Mouse (Mus musculus) heart, embryonic 11.5 days (tissue): ENCODE results near the gene Ovch2. TPM values are rescaled to one million over a fixed set of nuclear protein-coding genes. Genes with fewer than 3 reads are reported as not detected.

Experiments
- ATAC-seq: fragments of 200-750 bp; cut with Nextera tagmentation; replicated peaks from 2 replicates; pipeline ENCODE4 v1.8.0; 2017; ENCODE audit warnings: moderate library complexity; ENCODE audit not compliant: insufficient number of reproducible peaks, low FRiP score, low TSS enrichment
- H3K27ac ChIP-seq: fragments of 300-500 bp; sonication (generic); 2 replicates; pipeline ENCODE4 v1.5.1; 2014; ENCODE audit warnings: mild to moderate bottlenecking, low read depth, low read length
- H3K27me3 ChIP-seq: fragments of 300-500 bp; sonication (generic); 2 replicates; pipeline ENCODE4 v1.6.1; 2014; ENCODE audit warnings: mild to moderate bottlenecking, low read length, mixed read lengths; ENCODE audit not compliant: control insufficient read depth, insufficient read depth
- H3K36me3 ChIP-seq: fragments of 300-500 bp; sonication (generic); 2 replicates; pipeline ENCODE4 v1.6.1; 2014; ENCODE audit warnings: mild to moderate bottlenecking, low read length, moderate library complexity, mixed read lengths; ENCODE audit not compliant: control insufficient read depth, insufficient read depth
- H3K4me1 ChIP-seq: fragments of 300-500 bp; sonication (generic); 2 replicates; pipeline ENCODE4 v1.6.1; 2014; ENCODE audit warnings: low read length; ENCODE audit not compliant: control insufficient read depth, insufficient read depth
- H3K4me2 ChIP-seq: fragments of 300-500 bp; sonication (generic); 2 replicates; pipeline ENCODE4 v1.6.1; 2014; ENCODE audit warnings: mild to moderate bottlenecking, moderate library complexity
- H3K4me3 ChIP-seq: fragments of 300-500 bp; sonication (generic); 2 replicates; pipeline ENCODE4 v1.5.1; 2014; ENCODE audit warnings: low read depth, low read length
- H3K9ac ChIP-seq: fragments of 300-500 bp; sonication (generic); 2 replicates; pipeline ENCODE4 v1.6.1; 2014; ENCODE audit warnings: mild to moderate bottlenecking, low read depth, low read length, moderate library complexity
- H3K9me3 ChIP-seq: fragments of 300-500 bp; sonication (generic); replicated peaks from 2 replicates; pipeline ENCODE4 v1.6.1; 2016; ENCODE audit warnings: low read length; ENCODE audit not compliant: control insufficient read depth
- WGBS: fragments of 180-500 bp; shearing (Covaris S2); extraction: QIAGEN DNeasy Blood & Tissue Kit; methylation state at CpG from one replicate; pipeline ENCODE4 v1.1.7; 2014; ENCODE audit not compliant: insufficient replicate concordance; 5-methylcytosine and 5-hydroxymethylcytosine counted together
- polyA plus RNA-seq: library from polyadenylated mRNA; unstranded; fragments of >200 nt; fragmentation: Nextera tagmentation; extraction: Ambion mirVana; gene quantifications from 2 replicates; pipeline ENCODE4 v1.2.1, GENCODE M21; 2014

Gene Ovch2
- polyA plus RNA-seq, 1 experiment from 2014 or later = not detected

DNA sequence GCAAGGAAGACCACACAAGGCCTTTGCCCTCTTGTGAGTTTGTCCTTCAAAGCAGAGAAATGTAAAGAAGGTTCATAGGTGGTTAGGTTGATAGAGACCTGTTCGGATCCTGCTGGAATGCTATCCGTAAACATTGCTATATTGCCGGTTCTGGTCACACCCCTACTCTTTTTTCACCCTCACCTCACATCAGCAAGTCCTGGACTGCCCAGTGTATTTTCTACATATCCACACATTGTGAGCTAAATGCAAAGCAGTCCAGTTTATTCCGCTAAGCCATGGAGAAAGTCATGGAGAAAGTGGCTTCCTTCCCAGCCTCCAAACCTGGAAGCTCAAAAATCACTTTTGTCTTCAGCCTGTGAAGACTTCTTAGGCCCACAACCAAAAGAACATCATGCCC is 51.3 kb downstream of the Ovch2 start:
- Histone ChIP-seq H3K4me3 (no peak overlapping the region), H3K4me1 (no peaks in the 10 kb centered on the region), H3K4me2 (no peak overlapping the region), H3K27ac (no peak overlapping the region), H3K9me3 (no peaks in the 10 kb centered on the region), H3K9ac (no peak overlapping the region), H3K27me3 (no peaks in the 10 kb centered on the region), H3K36me3 (no peaks in the 10 kb centered on the region; the same call in 1 of the 2 replicates)
- WGBS = 89% methylated on average over 4 of the region's 4 CpGs
- no peak for ATAC-seq

- H3K9ac ChIP-seq = no peak overlapping the region
Observed at GRCm38 (mm10) chr7:107749270-107749669, 51.7 kb downstream of the Ovch2 start.

DNA sequence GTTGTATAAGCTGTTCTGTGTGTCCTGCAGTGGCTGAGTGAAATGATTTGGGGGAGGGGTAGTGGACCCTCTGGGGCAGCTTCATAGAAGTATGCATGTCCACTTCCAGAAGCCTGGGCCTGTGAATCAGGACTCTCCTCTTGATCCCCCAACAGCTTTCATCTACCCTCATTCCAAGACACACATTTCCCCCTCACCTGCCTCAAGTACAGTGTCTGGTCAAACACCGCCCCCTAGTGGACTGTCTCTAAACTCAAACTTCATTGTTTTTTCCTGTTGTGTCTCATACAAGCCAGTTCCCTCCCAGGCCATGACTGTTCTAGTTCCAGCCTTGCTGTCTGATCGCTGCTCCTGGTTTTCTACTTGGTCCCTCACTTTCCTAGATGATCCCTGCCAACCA is 53.1 kb downstream of the Ovch2 start:
- ATAC-seq = no peak
- no peaks in the 10 kb centered on the region for H3K27me3 ChIP-seq
- peaks cover under 1% of the 10 kb centered on the region; the same call in 1 of the 2 replicates for H3K36me3 ChIP-seq
- no peak overlapping the region for H3K9ac ChIP-seq
- H3K4me3 ChIP-seq = no peak overlapping the region
- no peaks in the 10 kb centered on the region for H3K9me3 ChIP-seq
- H3K4me2 ChIP-seq = no peak overlapping the region
- WGBS = 18% methylated on average over 2 of the region's 2 CpGs
- H3K27ac ChIP-seq = no peak overlapping the region
- H3K4me1 ChIP-seq = no peaks in the 10 kb centered on the region

More at GRCm38 (mm10) chr7:107749270-107749669, 51.7 kb downstream of the Ovch2 start:
- 8% methylated on average over 3 of the region's 3 CpGs for WGBS
- no peak overlapping the region for H3K4me2 ChIP-seq
- no peak overlapping the region for H3K27ac ChIP-seq
- no peaks in the 10 kb centered on the region for H3K9me3 ChIP-seq
- no peaks in the 10 kb centered on the region for H3K27me3 ChIP-seq
- no peak for ATAC-seq
- no peaks in the 10 kb centered on the region for H3K4me1 ChIP-seq
- no peak overlapping the region for H3K4me3 ChIP-seq
- no peaks in the 10 kb centered on the region; the same call in 1 of the 2 replicates for H3K36me3 ChIP-seq

DNA sequence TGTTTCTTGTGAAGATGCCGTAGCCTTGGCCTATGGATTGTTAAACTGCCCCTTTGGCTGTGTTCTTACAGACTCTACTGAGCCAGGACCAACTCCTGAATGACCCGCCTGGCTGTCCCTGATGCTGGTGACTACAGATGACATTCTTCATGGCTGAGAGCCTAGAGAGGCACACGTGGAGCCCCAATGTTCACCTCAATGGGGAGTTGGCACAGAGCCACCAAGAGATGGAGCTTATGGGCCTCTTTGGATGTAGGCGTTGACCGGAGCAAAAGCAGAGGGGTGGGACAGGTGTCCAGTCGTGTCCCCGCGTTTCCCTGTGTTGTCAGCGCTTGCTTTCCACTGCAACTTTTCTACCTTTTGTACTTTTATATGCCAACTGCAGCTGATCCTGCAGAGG is 53.5 kb downstream of the Ovch2 start:
- peaks cover 2% of the 10 kb centered on the region; the same call in 1 of the 2 replicates for H3K36me3 ChIP-seq
- no peak overlapping the region for H3K27ac ChIP-seq
- H3K4me3 ChIP-seq = no peak overlapping the region
- no peaks in the 10 kb centered on the region for H3K9me3 ChIP-seq
- no peak overlapping the region for H3K4me2 ChIP-seq
- no peaks in the 10 kb centered on the region for H3K4me1 ChIP-seq
- no peak for ATAC-seq
- H3K27me3 ChIP-seq = no peaks in the 10 kb centered on the region
- 81% methylated on average over 9 of the region's 9 CpGs for WGBS
- no peak overlapping the region for H3K9ac ChIP-seq

- Histone ChIP-seq H3K9me3 (no peaks in the 10 kb centered on the region), H3K36me3 (peaks cover 4% of the 10 kb centered on the region; the same call in 1 of the 2 replicates), H3K9ac (no peak overlapping the region), H3K4me3 (no peak overlapping the region), H3K4me1 (no peaks in the 10 kb centered on the region), H3K27me3 (no peaks in the 10 kb centered on the region), H3K27ac (no peak overlapping the region), H3K4me2 (no peak overlapping the region)
- 85% methylated on average over 8 of the region's 8 CpGs for WGBS
- ATAC-seq = no peak
Observed at GRCm38 (mm10) chr7:107746036-107746435, 55.0 kb downstream of the Ovch2 start.

DNA sequence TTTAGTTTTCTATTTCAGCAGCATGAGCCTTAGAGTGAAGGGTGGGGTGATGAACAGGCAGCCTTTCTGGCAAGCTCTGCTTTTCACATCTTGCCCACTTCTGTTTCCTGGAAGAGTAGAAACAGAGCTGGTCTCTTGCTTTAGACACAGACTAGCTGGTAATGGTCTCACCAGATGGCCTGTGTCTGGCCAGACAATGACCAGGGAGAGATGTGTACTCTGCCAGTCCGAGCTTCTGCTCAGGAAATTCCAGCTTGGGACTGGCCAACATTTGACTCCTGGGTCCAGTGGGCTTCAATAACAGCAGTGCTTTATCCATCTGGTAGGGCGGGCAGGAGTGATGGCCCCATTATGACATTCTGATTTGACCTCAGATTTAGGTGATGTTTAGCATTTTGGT is 55.9 kb downstream of the Ovch2 start:
- peaks cover 4% of the 10 kb centered on the region; the same call in 1 of the 2 replicates for H3K36me3 ChIP-seq
- H3K4me2 ChIP-seq = no peak overlapping the region
- no peak overlapping the region for H3K4me3 ChIP-seq
- WGBS = 77% methylated on average over 2 of the region's 2 CpGs
- H3K27me3 ChIP-seq = no peaks in the 10 kb centered on the region
- H3K9me3 ChIP-seq = no peaks in the 10 kb centered on the region
- no peak overlapping the region for H3K27ac ChIP-seq
- H3K9ac ChIP-seq = 0 out of 2 replicates have a peak overlapping the region, but pooled peaks have one; percentile 16
- ATAC-seq = no peak
- no peaks in the 10 kb centered on the region for H3K4me1 ChIP-seq

- Histone ChIP-seq H3K36me3 (peaks cover 4% of the 10 kb centered on the region; the same call in 1 of the 2 replicates), H3K4me3 (no peak overlapping the region), H3K4me1 (no peaks in the 10 kb centered on the region), H3K27ac (no peak overlapping the region), H3K9me3 (no peaks in the 10 kb centered on the region), H3K9ac (no peak overlapping the region), H3K27me3 (no peaks in the 10 kb centered on the region), H3K4me2 (no peak overlapping the region)
- no peak for ATAC-seq
- WGBS = 79% methylated on average over 4 of the region's 4 CpGs
Observed at GRCm38 (mm10) chr7:107744454-107744853, 56.6 kb downstream of the Ovch2 start.

- no peaks in the 10 kb centered on the region for H3K4me1 ChIP-seq
- H3K27ac ChIP-seq = no peak overlapping the region
- no peak overlapping the region for H3K9ac ChIP-seq
- H3K9me3 ChIP-seq = no peaks in the 10 kb centered on the region
- peaks cover 4% of the 10 kb centered on the region; the same call in 1 of the 2 replicates for H3K36me3 ChIP-seq
- no peak for ATAC-seq
- H3K4me2 ChIP-seq = no peak overlapping the region
- H3K27me3 ChIP-seq = no peaks in the 10 kb centered on the region
- 85% methylated on average over 10 of the region's 10 CpGs for WGBS
- no peak overlapping the region for H3K4me3 ChIP-seq
Observed at GRCm38 (mm10) chr7:107742963-107743465, 58.0 kb downstream of the Ovch2 start.

DNA sequence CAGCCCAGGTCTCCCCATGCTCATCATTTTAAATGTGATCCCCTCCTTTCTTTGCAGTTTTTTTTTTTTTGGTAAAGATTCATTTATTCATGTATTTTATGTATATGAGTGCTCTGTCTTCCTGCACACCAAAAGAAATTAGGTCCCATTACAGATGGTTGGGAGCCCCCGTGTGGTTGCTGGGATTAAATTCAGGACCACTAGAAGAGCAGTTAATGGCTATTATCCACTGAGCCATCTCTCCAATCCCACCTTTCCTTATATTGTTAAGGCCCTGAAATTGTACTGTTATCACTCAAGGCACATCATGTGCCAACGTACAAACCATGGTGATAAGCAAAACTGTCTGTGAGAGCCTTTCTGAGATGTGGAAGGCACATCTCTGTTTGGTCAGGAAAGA is 62.3 kb downstream of the Ovch2 start:
- H3K4me1 ChIP-seq = no peaks in the 10 kb centered on the region
- no peak overlapping the region for H3K4me2 ChIP-seq
- H3K4me3 ChIP-seq = no peak overlapping the region
- no peaks in the 10 kb centered on the region for H3K27me3 ChIP-seq
- H3K9me3 ChIP-seq = no peaks in the 10 kb centered on the region
- no peak overlapping the region for H3K9ac ChIP-seq
- no peak overlapping the region for H3K27ac ChIP-seq
- no peak for ATAC-seq
- H3K36me3 ChIP-seq = peaks cover 4% of the 10 kb centered on the region; the same call in 1 of the 2 replicates
- 23% methylated on average over 2 of the region's 2 CpGs for WGBS
